Mouse (Mus musculus): Measurements from ENCODE around the gene Pak1ip1. TPM values are rescaled to one million over a fixed set of nuclear protein-coding genes. Genes with fewer than 3 reads are reported as not detected.

The Pak1ip1 gene
- polyA plus RNA-seq, 1 experiment from 2014 or later: 68.5 TPM

- no peak for ATAC-seq (replicated peaks; ENCODE audit: low FRiP score)
- Histone ChIP-seq H3K4me3 (replicated peaks) (no peak overlapping the region), H3K27ac (no peak overlapping the region), H3K4me1 (no peaks in the 10 kb centered on the region), H3K9me3 (replicated peaks) (no peaks in the 10 kb centered on the region), H3K36me3 (no peaks in the 10 kb centered on the region), H3K9ac (no peak overlapping the region), H3K4me2 (no peak overlapping the region), H3K27me3 (no peaks in the 10 kb centered on the region)
- WGBS: 82% methylated on average over 5 of the region's 5 CpGs
Measured at GRCm38 (mm10) chr13:41051965-41052364, 51.1 kb downstream of the Pak1ip1 start.

Other genes starting within 250 kb of the Pak1ip1 start
- gene Gcnt2, start 141.3 kb upstream of the Pak1ip1 start, polyA plus RNA-seq (2015; fragmentation: Nextera tagmentation; extraction: Ambion mirVana): 5.7 and 5.8 TPM in 2 replicates
- gene Tmem14c, start 15.3 kb downstream of the Pak1ip1 start, polyA plus RNA-seq (2015; fragmentation: Nextera tagmentation; extraction: Ambion mirVana): 207 and 214 TPM in 2 replicates
- gene Mak, start 78.7 kb downstream of the Pak1ip1 start, polyA plus RNA-seq (2015; fragmentation: Nextera tagmentation; extraction: Ambion mirVana): 0.75 and 0.85 TPM in 2 replicates
- not detected in 2 replicates for gene Gcm2, start 110.0 kb downstream of the Pak1ip1 start, polyA plus RNA-seq (2015; fragmentation: Nextera tagmentation; extraction: Ambion mirVana)
- gene Sycp2l, start 113.3 kb downstream of the Pak1ip1 start, polyA plus RNA-seq (2015; fragmentation: Nextera tagmentation; extraction: Ambion mirVana): not detected in 2 replicates
- gene Elovl2, start 219.4 kb downstream of the Pak1ip1 start, polyA plus RNA-seq (2015; fragmentation: Nextera tagmentation; extraction: Ambion mirVana): 16.8 and 19.2 TPM in 2 replicates
- gene Smim13, start 248.8 kb downstream of the Pak1ip1 start, polyA plus RNA-seq (2015; fragmentation: Nextera tagmentation; extraction: Ambion mirVana): 10.1 and 10.7 TPM in 2 replicates

Data from kidney, embryonic 15.5 days (tissue).